ENCODE assay signal across 8 mouse cellular contexts in genomic region chr6:54228874-54229273, GRCm38 (mm10).
DNase-seq lines count a peak whose midpoint lies in the region; ATAC-seq and TF ChIP-seq lines count a peak whose summit lies in the region.

No protein-coding gene starts in this region.

- peak; percentile 49 to 67 for DNase-seq in layer of hippocampus, postnatal 10 days (ENCODE audit: low spot score in 2 of 2)
- no peak for DNase-seq in layer of hippocampus, postnatal 36 days
- peak; percentile 36 for DNase-seq in ES-E14 (ENCODE audit: low read depth, low spot score)
- peak; percentile 30 for DNase-seq in c-Kit-positive CD71-positive TER-119-positive erythroid progenitor cells, embryonic 14.5 days (ENCODE audit: low spot score)
- DNase-seq in kidney, postnatal 14 days: peak; percentile 75
- peak; percentile 60 for DNase-seq in thymus, postnatal 4 days

- no peaks in the 10 kb centered on the region for H3K27me3 ChIP-seq in forebrain, embryonic 16.5 days (replicated peaks; ENCODE audit: control insufficient read depth, insufficient read depth, low read length)
- H3K27me3 ChIP-seq in midbrain, embryonic 13.5 days: peaks cover 35% of the 10 kb centered on the region

- in situ Hi-C loops in ES-E14 (cut with MboI; ENCODE audit: low sequenced_read_pairs in 2 of 2, unreplicated experiment in 2 of 2): loop anchor here (5.0 to 25.0 kb wide), 3 partner anchors 264 to 467 kb away; no protein-coding TSS in a partner anchor

- H3K4me1 ChIP-seq in ES-E14 (ENCODE audit: control insufficient read depth in 2 of 2, insufficient read depth in 2 of 2, low read length in 2 of 2, poor library complexity in 1 of 2): peaks cover 0 to 3% of the 10 kb centered on the region in 2 experiments; a peak in 1 of 4 replicates
- peaks cover 5% of the 10 kb centered on the region for H3K4me1 ChIP-seq in forebrain, embryonic 16.5 days (replicated peaks; ENCODE audit: control insufficient read depth, insufficient read depth, low read length)
- H3K4me1 ChIP-seq in midbrain, embryonic 13.5 days (replicated peaks): peaks cover 22% of the 10 kb centered on the region

- WGBS in forebrain, embryonic 16.5 days: 12% methylated on average over 2 of the region's 2 CpGs
- 9% methylated on average over 2 of the region's 2 CpGs for WGBS in midbrain, embryonic 13.5 days

- no peaks in the 10 kb centered on the region for H3K9me3 ChIP-seq in ES-E14 (ENCODE audit: control insufficient read depth, insufficient read depth, low read depth, low read length)
- H3K9me3 ChIP-seq in forebrain, embryonic 16.5 days (ENCODE audit: control insufficient read depth, low read length): no peaks in the 10 kb centered on the region
- H3K9me3 ChIP-seq in midbrain, embryonic 13.5 days: no peaks in the 10 kb centered on the region

- H3K9ac ChIP-seq in ES-E14 (ENCODE audit: insufficient read depth, low read depth, low read length, poor library complexity, severe bottlenecking): no peak overlapping the region
- no peak overlapping the region for H3K9ac ChIP-seq in forebrain, embryonic 16.5 days (replicated peaks; ENCODE audit: low read depth, low read length)
- H3K9ac ChIP-seq in midbrain, embryonic 13.5 days (replicated peaks): no peak overlapping the region

- no peak overlapping the region for H3K4me2 ChIP-seq in forebrain, embryonic 16.5 days (ENCODE audit: low read length)
- H3K4me2 ChIP-seq in midbrain, embryonic 13.5 days (replicated peaks): no peak overlapping the region

- ATAC-seq in forebrain, embryonic 16.5 days: peak; percentile 68
- peak; percentile 44; the same call in 1 of the 2 replicates for ATAC-seq in midbrain, embryonic 13.5 days

- no peak overlapping the region for H3K27ac ChIP-seq in ES-E14 (ENCODE audit: insufficient read depth, low read depth, low read length, poor library complexity, severe bottlenecking)
- no peak overlapping the region for H3K27ac ChIP-seq in forebrain, embryonic 16.5 days (ENCODE audit: low read length)
- no peak overlapping the region for H3K27ac ChIP-seq in midbrain, embryonic 13.5 days

- no peak overlapping the region for H3K4me3 ChIP-seq in ES-E14 (ENCODE audit: insufficient read depth in 1 of 2, low read depth in 1 of 2, low read length in 2 of 2, poor library complexity in 1 of 2, severe bottlenecking in 1 of 2)
- no peak overlapping the region for H3K4me3 ChIP-seq in forebrain, embryonic 16.5 days (replicated peaks; ENCODE audit: low read length)
- H3K4me3 ChIP-seq in midbrain, embryonic 13.5 days (replicated peaks): no peak overlapping the region

- no peaks in the 10 kb centered on the region for H3K36me3 ChIP-seq in ES-E14 (ENCODE audit: control insufficient read depth, insufficient read depth, low read length, poor library complexity, severe bottlenecking)
- no peaks in the 10 kb centered on the region for H3K36me3 ChIP-seq in forebrain, embryonic 16.5 days (ENCODE audit: control insufficient read depth, insufficient read depth)
- H3K36me3 ChIP-seq in midbrain, embryonic 13.5 days: no peaks in the 10 kb centered on the region

TF ChIP-seq in ES-E14, 5 proteins besides CTCF, POLR2A, EP300 and RAD21:
- TF ChIP-seq ZC3H11A (IDR thresholded peaks at IDR 0.05; ENCODE audit: borderline replicate concordance, low read depth, low read length): peak; percentile 89
- TF ChIP-seq HCFC1 (IDR thresholded peaks at IDR 0.05; ENCODE audit: borderline replicate concordance, insufficient read depth, low read length): no peak
- TF ChIP-seq MAFK (IDR thresholded peaks at IDR 0.05; ENCODE audit: insufficient read depth, low read depth, low read length): no peak
- 0 out of 2 replicates have a peak, but pooled peaks have one; percentile 33 for TF ChIP-seq ZNF384 (IDR thresholded peaks at IDR 0.05; ENCODE audit: low read depth, low read length)
- TF ChIP-seq CHD2 (IDR thresholded peaks at IDR 0.05; ENCODE audit: low read depth, low read length): no peak

Comparison
In these comparisons a context has a peak if more than half of its experiments do, and no peak if none do; other contexts are left out.
1. DNase-seq: peak in layer of hippocampus, postnatal 10 days (2 of 2), ES-E14 (single experiment), c-Kit-positive CD71-positive TER-119-positive erythroid progenitor cells, embryonic 14.5 days (single experiment), kidney, postnatal 14 days (single experiment) and thymus, postnatal 4 days (single experiment); none in layer of hippocampus, postnatal 36 days (0 of 2).